Mouse (Mus musculus): ENCODE measurements around the gene Flt3l. TPM values are rescaled to one million over a fixed set of nuclear protein-coding genes. Genes with fewer than 3 reads are reported as not detected.
A peak's percentile ranks its signal among the peaks of the same experiment; 100 is the strongest.

The Flt3l gene
- polyA plus RNA-seq, 1 experiment = 45.8 TPM

- Histone ChIP-seq H3K4me3 (ENCODE audit: low read depth, low read length) (peak within 1 kb of the TSS; percentile 38), H3K27ac (ENCODE audit: insufficient read depth, low read depth, low read length) (no peak within 1 kb of the TSS), H3K27me3 (ENCODE audit: control insufficient read depth, insufficient read depth, low read length) (peaks cover 50% of the 10 kb centered on the region), H3K4me1 (ENCODE audit: control insufficient read depth, insufficient read depth, insufficient read length, low read length) (peaks cover 3% of the 10 kb centered on the region; the same call in 1 of the 2 replicates), H3K36me3 (ENCODE audit: control insufficient read depth, insufficient read depth, low read length) (0 out of 2 replicates have a peak, but pooled peaks cover 1% of the 10 kb centered on the region)
- WGBS = 3% methylated on average over 40 of the region's 41 CpGs
- TF ChIP-seq POLR2A (IDR thresholded peaks at IDR 0.05; ENCODE audit: low read depth, low read length) (no peak), CTCF (IDR thresholded peaks at IDR 0.05; ENCODE audit: extremely low read depth, insufficient read length, insufficient replicate concordance, low read depth, low read length) (no peak)
Measured at GRCm38 (mm10) chr7:45163735-45164490, 27.7 kb upstream of the Flt3l start, which contains the start of gene Slc17a7. TSS of gene Slc17a7 (plus strand) at chr7:45163949.

- 71% methylated on average over 9 of the region's 9 CpGs for WGBS
- Histone ChIP-seq H3K36me3 (ENCODE audit: control insufficient read depth, insufficient read depth, low read length) (0 out of 2 replicates have a peak, but pooled peaks cover 2% of the 10 kb centered on the region), H3K27me3 (ENCODE audit: control insufficient read depth, insufficient read depth, low read length) (peaks cover 43% of the 10 kb centered on the region), H3K4me3 (ENCODE audit: low read depth, low read length) (no peak overlapping the region), H3K4me1 (ENCODE audit: control insufficient read depth, insufficient read depth, insufficient read length, low read length) (no peaks in the 10 kb centered on the region; the same call in 1 of the 2 replicates), H3K27ac (ENCODE audit: insufficient read depth, low read depth, low read length) (no peak overlapping the region)
- no peak for TF ChIP-seq CTCF (IDR thresholded peaks at IDR 0.05; ENCODE audit: extremely low read depth, insufficient read length, insufficient replicate concordance, low read depth, low read length)
Measured at GRCm38 (mm10) chr7:45162996-45163615, 26.9 kb upstream of the Flt3l start.

DNA sequence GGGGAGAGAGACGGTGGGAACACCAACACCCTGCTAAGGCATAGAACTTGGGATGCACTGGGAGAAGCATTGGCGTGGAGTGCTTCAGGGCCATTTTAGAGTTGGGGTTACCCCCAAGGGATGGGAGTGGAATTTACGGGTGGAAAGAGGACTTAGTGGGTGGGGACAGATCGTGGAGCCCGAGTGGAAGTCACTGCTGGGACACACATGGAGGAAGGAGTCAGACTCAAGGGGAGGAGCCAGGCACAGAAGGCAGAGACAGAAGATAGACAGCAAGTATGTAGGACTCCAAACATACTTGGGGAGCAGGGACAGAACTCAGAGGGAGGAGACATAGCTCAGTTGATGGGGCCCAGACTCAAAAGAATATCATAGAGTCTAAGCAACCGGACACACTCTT lies 26.3 kb upstream of the Flt3l start:
- Histone ChIP-seq H3K4me3 (ENCODE audit: low read depth, low read length) (0 out of 2 replicates have a peak overlapping the region, but pooled peaks have one; percentile 61), H3K4me1 (ENCODE audit: control insufficient read depth, insufficient read depth, insufficient read length, low read length) (no peaks in the 10 kb centered on the region; the same call in 1 of the 2 replicates), H3K27me3 (ENCODE audit: control insufficient read depth, insufficient read depth, low read length) (peaks cover 37% of the 10 kb centered on the region), H3K36me3 (ENCODE audit: control insufficient read depth, insufficient read depth, low read length) (0 out of 2 replicates have a peak, but pooled peaks cover 2% of the 10 kb centered on the region), H3K27ac (ENCODE audit: insufficient read depth, low read depth, low read length) (no peak overlapping the region)
- no peak; the same call in 1 of the 2 replicates for TF ChIP-seq CTCF (IDR thresholded peaks at IDR 0.05; ENCODE audit: extremely low read depth, insufficient read length, insufficient replicate concordance, low read depth, low read length)
- TF ChIP-seq POLR2A (IDR thresholded peaks at IDR 0.05; ENCODE audit: low read depth, low read length) = no peak
- 23% methylated on average over 6 of the region's 6 CpGs for WGBS

- Histone ChIP-seq H3K4me3 (ENCODE audit: low read depth, low read length) (peak overlapping the region; percentile 61), H3K27ac (ENCODE audit: insufficient read depth, low read depth, low read length) (no peak overlapping the region), H3K27me3 (ENCODE audit: control insufficient read depth, insufficient read depth, low read length) (peaks cover 31% of the 10 kb centered on the region), H3K36me3 (ENCODE audit: control insufficient read depth, insufficient read depth, low read length) (0 out of 2 replicates have a peak, but pooled peaks cover 2% of the 10 kb centered on the region), H3K4me1 (ENCODE audit: control insufficient read depth, insufficient read depth, insufficient read length, low read length) (no peaks in the 10 kb centered on the region; the same call in 1 of the 2 replicates)
- TF ChIP-seq CTCF (IDR thresholded peaks at IDR 0.05; ENCODE audit: extremely low read depth, insufficient read length, insufficient replicate concordance, low read depth, low read length) (peak; percentile 75), POLR2A (IDR thresholded peaks at IDR 0.05; ENCODE audit: low read depth, low read length) (no peak)
- 4% methylated on average over 35 of the region's 35 CpGs for WGBS
Measured at GRCm38 (mm10) chr7:45161612-45162473, 25.6 kb upstream of the Flt3l start.

DNA sequence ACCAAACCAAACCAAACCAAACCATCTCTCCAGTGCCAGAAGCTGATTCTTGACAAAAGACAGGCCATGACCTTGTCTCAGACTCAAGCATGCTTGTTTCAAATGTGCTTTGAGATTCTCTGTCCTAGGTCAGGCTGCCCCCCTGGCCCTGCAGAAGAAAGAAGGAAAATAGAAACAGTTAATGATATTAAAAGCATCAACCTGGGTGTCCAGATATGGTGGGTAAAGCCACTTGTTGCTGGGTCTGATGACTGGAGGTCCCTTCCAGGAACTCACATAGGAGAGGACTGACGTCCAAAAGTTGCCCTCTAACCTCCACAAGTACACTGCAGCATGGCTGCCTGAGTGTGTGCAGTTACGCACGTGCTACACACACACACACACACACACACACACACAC lies 24.6 kb upstream of the Flt3l start:
- 93% methylated on average over 3 of the region's 3 CpGs for WGBS
- H3K4me1 ChIP-seq (ENCODE audit: control insufficient read depth, insufficient read depth, insufficient read length, low read length) = no peaks in the 10 kb centered on the region; the same call in 1 of the 2 replicates
- TF ChIP-seq POLR2A (IDR thresholded peaks at IDR 0.05; ENCODE audit: low read depth, low read length) (no peak), CTCF (IDR thresholded peaks at IDR 0.05; ENCODE audit: extremely low read depth, insufficient read length, insufficient replicate concordance, low read depth, low read length) (no peak)

DNA sequence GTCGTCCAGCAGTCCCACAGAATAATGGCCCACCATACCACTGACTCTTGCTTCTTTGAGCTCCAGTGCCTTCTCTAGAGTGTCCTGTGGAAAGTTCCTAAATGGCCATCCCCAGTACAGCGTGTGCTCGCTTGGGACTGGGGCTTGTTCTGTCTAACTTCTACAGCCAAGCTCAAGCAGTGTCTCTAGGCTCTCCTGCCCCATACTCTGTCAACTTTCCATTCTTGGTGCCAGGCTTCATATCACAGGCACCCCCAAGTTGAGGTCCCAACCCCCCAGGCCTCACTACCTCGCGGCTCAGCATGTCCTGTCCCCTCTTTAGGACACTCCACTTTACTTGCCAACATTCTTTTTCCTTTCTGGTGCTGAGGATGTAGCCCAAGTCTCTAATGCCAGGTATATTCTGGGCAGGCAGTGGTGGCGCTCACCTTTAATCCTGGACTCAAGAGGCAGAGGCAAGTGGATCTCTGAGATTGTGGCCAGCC lies 24.1 kb upstream of the Flt3l start:
- Histone ChIP-seq H3K4me3 (ENCODE audit: low read depth, low read length) (no peak overlapping the region), H3K36me3 (ENCODE audit: control insufficient read depth, insufficient read depth, low read length) (0 out of 2 replicates have a peak, but pooled peaks cover 2% of the 10 kb centered on the region), H3K27me3 (ENCODE audit: control insufficient read depth, insufficient read depth, low read length) (peaks cover 20% of the 10 kb centered on the region), H3K4me1 (ENCODE audit: control insufficient read depth, insufficient read depth, insufficient read length, low read length) (no peaks in the 10 kb centered on the region; the same call in none of the 2 replicates), H3K27ac (ENCODE audit: insufficient read depth, low read depth, low read length) (no peak overlapping the region)
- TF ChIP-seq CTCF (IDR thresholded peaks at IDR 0.05; ENCODE audit: extremely low read depth, insufficient read length, insufficient replicate concordance, low read depth, low read length) (no peak), POLR2A (IDR thresholded peaks at IDR 0.05; ENCODE audit: low read depth, low read length) (no peak)
- 94% methylated on average over 6 of the region's 6 CpGs for WGBS

More for the DNA sequence above, 24.6 kb upstream of the Flt3l start:
- Histone ChIP-seq H3K4me3 (ENCODE audit: low read depth, low read length) (no peak overlapping the region), H3K27ac (ENCODE audit: insufficient read depth, low read depth, low read length) (no peak overlapping the region), H3K27me3 (ENCODE audit: control insufficient read depth, insufficient read depth, low read length) (peaks cover 25% of the 10 kb centered on the region), H3K36me3 (ENCODE audit: control insufficient read depth, insufficient read depth, low read length) (0 out of 2 replicates have a peak, but pooled peaks cover 2% of the 10 kb centered on the region)
